Mouse (Mus musculus) forebrain, embryonic 14.5 days (tissue): ENCODE measurements around the gene Tnni1. TPM values are rescaled to one million over a fixed set of nuclear protein-coding genes. Genes with fewer than 3 reads are reported as not detected.

ENCODE experiments used
- ATAC-seq: fragments of 200-750 bp; cut with Nextera tagmentation; 2 replicates; pipeline ENCODE4 v1.8.0; 2017; ENCODE audit warnings: mild to moderate bottlenecking, moderate library complexity
- DNase-seq: peaks from one replicate; pipeline ENCODE4 v3.0.0-alpha.2; 2015; ENCODE audit warnings: low spot score
- H3K27ac ChIP-seq: fragments of 300-500 bp; sonication (generic); 2 replicates; pipeline ENCODE4 v1.5.1; 2014; ENCODE audit warnings: low read depth, mild to moderate bottlenecking, control low read depth, low read length, moderate library complexity
- H3K27me3 ChIP-seq: fragments of 300-500 bp; sonication (generic); replicated peaks from 2 replicates; pipeline ENCODE4 v1.6.1; 2014; ENCODE audit warnings: low read length, control low read depth, mixed read lengths; ENCODE audit not compliant: control insufficient read depth, insufficient read depth
- H3K36me3 ChIP-seq: fragments of 300-500 bp; sonication (generic); 2 replicates; pipeline ENCODE4 v1.6.1; 2014; ENCODE audit warnings: low read length, control low read depth; ENCODE audit not compliant: control insufficient read depth, insufficient read depth
- H3K4me1 ChIP-seq: fragments of 300-500 bp; sonication (generic); 2 replicates; pipeline ENCODE4 v1.6.1; 2014; ENCODE audit warnings: antibody characterized with exemption, low read length, control low read depth; ENCODE audit not compliant: control insufficient read depth, insufficient read depth
- H3K4me2 ChIP-seq: fragments of 300-500 bp; sonication (generic); 2 replicates; pipeline ENCODE4 v1.6.1; 2014; ENCODE audit warnings: mild to moderate bottlenecking, control low read depth, low read length
- H3K4me3 ChIP-seq: fragments of 300-500 bp; sonication (generic); 2 replicates; pipeline ENCODE4 v1.5.1; 2014; ENCODE audit warnings: low read depth, low read length, control low read depth
- H3K9ac ChIP-seq: fragments of 300-500 bp; sonication (generic); 2 replicates; pipeline ENCODE4 v1.6.1; 2014; ENCODE audit warnings: mild to moderate bottlenecking, low read length, control low read depth, moderate library complexity
- H3K9me3 ChIP-seq: fragments of 300-500 bp; sonication (generic); replicated peaks from 2 replicates; pipeline ENCODE4 v1.6.1; 2016; ENCODE audit warnings: low read length, control low read depth, mixed read lengths; ENCODE audit not compliant: control insufficient read depth
- WGBS: fragments of 180-500 bp; shearing (Covaris S2); extraction: QIAGEN DNeasy Blood & Tissue Kit; methylation state at CpG from one replicate; pipeline ENCODE4 v1.1.7; 2014; 5-methylcytosine and 5-hydroxymethylcytosine counted together
- polyA plus RNA-seq: library from polyadenylated mRNA; unstranded; fragments of >200 nt; fragmentation: Nextera tagmentation; extraction: Ambion mirVana; gene quantifications from 2 replicates; pipeline ENCODE4 v1.2.1, GENCODE M21; 2014

The Tnni1 gene
- polyA plus RNA-seq, 1 experiment from 2014 or later, result 0.39 TPM

DNA sequence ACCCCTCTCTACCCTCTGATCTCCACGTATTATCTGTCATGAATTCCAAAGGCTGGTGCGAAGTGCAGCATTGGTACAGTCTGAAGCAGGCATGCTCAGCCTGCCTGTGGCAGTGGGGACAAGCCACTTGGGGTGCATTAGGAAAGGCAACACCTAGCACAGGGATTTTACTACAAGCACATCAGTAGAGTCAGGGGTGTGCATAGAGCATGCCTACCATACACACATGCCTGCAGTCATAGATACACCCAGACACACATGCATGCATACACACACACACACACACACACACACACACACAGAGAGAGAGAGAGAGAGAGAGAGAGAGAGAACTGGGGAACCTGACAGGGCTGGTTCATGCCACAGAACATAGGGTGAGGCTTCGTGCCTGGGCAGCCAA lies 33.0 kb downstream of the Tnni1 start:
- Histone ChIP-seq H3K4me2 (no peak overlapping the region), H3K36me3 (no peaks in the 10 kb centered on the region), H3K27ac (no peak overlapping the region), H3K27me3 (peaks cover 8% of the 10 kb centered on the region), H3K4me3 (no peak overlapping the region), H3K9me3 (no peaks in the 10 kb centered on the region), H3K4me1 (no peaks in the 10 kb centered on the region; the same call in 1 of the 2 replicates), H3K9ac (no peak overlapping the region)
- ATAC-seq (no peak), DNase-seq (no peak)
- WGBS, result 74% methylated on average over 3 of the region's 3 CpGs

DNA sequence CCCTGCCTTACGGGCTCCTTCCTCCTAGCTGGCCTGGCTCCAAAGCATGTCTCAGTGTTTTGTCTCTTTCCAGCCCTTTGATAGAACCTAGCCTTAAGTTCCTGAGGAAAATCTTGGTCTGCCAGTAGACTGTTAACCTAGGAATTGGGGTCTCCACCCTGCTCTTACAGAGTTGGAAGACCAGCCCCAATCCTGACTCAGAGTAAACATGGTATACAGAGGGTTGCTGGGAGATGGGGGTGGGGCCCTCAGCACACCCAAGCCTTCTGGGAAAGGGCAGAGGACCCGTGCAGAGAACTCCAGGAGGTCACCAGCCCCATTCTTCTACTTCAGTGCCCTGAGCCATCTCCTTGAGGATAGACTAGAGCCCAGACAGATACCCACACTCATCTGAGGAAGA lies 33.4 kb downstream of the Tnni1 start:
- no peak overlapping the region for H3K4me3 ChIP-seq
- no peak overlapping the region for H3K4me2 ChIP-seq
- H3K27ac ChIP-seq, result no peak overlapping the region
- H3K4me1 ChIP-seq, result no peaks in the 10 kb centered on the region; the same call in 1 of the 2 replicates
- DNase-seq (no peak), ATAC-seq (no peak)
- H3K27me3 ChIP-seq, result peaks cover 13% of the 10 kb centered on the region
- H3K9me3 ChIP-seq, result no peaks in the 10 kb centered on the region
- H3K36me3 ChIP-seq, result no peaks in the 10 kb centered on the region
- 30% methylated on average over 2 of the region's 2 CpGs for WGBS
- H3K9ac ChIP-seq, result no peak overlapping the region

DNA sequence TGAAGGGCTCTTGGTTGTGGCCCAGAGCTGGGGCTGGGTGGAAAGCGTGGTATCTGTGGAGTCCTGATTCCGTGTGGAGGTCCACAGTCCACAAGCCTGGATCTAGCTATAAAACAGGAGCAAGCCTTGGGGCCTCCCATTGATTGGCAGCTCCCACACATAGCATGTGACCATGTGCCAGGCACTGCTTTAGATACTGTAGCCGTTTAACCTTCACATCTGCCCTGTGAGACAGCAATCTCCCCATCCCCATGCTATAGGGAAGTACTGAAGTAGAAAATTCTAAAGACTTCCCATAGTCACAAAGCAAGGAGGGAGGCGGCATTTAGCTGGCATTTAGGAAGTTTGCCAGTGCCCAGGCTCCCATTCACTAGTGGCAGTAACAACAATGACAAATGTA lies 33.8 kb downstream of the Tnni1 start:
- WGBS, result 42% methylated on average over 4 of the region's 4 CpGs
- DNase-seq, result peak; percentile 44

DNA sequence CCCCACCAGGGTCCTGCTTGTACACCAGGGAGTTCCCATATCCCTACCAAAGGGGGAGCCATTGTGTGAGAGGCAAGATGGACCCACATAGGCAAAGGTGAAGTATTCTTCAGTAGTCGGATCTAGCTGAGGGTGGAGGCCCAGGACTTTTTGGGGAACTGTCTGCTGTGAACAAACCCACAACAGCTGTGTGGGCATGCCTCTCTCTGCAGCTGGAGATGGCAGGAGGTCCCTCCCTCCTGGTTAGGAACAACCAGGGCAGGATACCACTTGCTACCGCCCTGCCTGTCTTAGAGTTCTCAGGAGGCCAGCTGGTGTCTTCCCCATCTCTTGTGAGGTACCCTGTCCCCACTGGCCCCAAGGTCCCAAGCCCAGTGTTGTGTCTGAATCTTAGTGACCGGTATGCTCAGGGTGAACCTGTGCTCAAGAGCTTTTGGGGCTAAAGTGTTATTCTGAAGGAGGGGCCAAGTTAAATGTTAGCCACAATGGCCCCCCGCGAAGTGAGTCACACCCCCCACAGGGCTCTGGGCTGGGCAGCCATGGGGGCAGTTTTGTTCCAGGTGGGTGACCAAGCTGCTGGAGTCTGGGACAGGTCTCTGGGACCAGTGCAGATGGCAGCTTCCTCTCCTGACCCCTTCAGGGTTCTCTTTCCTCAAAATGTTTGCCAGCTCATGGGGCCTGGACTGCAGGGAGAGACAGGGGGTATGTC lies 34.6 kb downstream of the Tnni1 start:
- Histone ChIP-seq H3K27ac (no peak overlapping the region), H3K4me1 (peaks cover 2% of the 10 kb centered on the region), H3K4me3 (no peak overlapping the region), H3K36me3 (no peaks in the 10 kb centered on the region), H3K9ac (no peak overlapping the region), H3K27me3 (peaks cover 25% of the 10 kb centered on the region), H3K4me2 (no peak overlapping the region), H3K9me3 (no peaks in the 10 kb centered on the region)
- ATAC-seq, result no peak
- DNase-seq, result no peak
- WGBS, result 74% methylated on average over 5 of the region's 5 CpGs

More for the DNA sequence above, 33.8 kb downstream of the Tnni1 start:
- Histone ChIP-seq H3K27ac (no peak overlapping the region), H3K4me1 (no peaks in the 10 kb centered on the region; the same call in 1 of the 2 replicates), H3K36me3 (no peaks in the 10 kb centered on the region), H3K9ac (no peak overlapping the region), H3K4me2 (no peak overlapping the region), H3K9me3 (no peaks in the 10 kb centered on the region), H3K4me3 (no peak overlapping the region), H3K27me3 (peaks cover 17% of the 10 kb centered on the region)
- ATAC-seq, result peak; percentile 47; the same call in 1 of the 2 replicates

DNA sequence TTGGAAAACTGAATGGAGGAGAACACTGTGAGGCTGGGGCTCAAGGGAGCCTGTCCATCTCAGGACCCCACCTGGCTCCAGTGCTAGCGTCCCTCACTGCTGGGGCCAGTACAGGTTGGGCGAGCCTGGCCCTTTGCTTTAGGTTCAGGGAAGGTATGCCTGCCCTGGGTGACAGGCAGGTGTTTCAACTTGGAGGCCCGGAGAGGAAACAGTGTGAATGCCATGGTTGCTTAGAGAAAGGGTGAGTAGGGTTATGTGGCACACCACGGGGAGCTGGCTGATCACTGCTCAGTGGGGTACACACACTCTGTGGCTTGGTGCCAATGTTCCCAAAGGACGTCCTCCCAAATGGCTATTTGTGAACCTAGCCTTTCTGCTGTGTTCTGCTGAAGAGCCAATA lies 35.3 kb downstream of the Tnni1 start:
- 82% methylated on average over 5 of the region's 5 CpGs for WGBS
- Histone ChIP-seq H3K9ac (no peak overlapping the region), H3K4me1 (peaks cover 2% of the 10 kb centered on the region), H3K36me3 (no peaks in the 10 kb centered on the region), H3K9me3 (no peaks in the 10 kb centered on the region), H3K27me3 (peaks cover 31% of the 10 kb centered on the region), H3K27ac (no peak overlapping the region), H3K4me2 (no peak overlapping the region), H3K4me3 (no peak overlapping the region)
- ATAC-seq, result no peak
- no peak for DNase-seq

DNA sequence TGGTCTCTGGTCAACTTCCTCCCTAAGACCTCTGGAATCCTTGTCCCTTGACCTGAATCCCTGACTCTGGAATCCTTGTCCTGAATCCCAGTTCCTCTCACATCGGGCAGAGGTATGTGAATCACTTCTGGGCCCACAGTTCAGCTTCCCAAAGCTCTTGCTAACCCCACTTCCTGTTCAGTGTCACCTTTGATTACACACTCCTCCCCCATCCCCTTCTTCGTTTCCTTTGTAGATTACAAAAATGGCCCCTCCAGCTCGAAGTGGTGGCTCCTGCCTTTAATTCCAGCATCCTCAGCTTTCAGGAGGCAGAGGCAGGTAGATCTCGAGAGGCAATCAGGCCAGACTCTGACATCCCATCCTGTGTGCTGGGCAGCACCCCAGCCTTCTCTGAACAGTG lies 38.4 kb downstream of the Tnni1 start:
- no peak overlapping the region for H3K9ac ChIP-seq
- no peaks in the 10 kb centered on the region for H3K36me3 ChIP-seq
- no peak overlapping the region for H3K27ac ChIP-seq
- 75% methylated on average over 4 of the region's 4 CpGs for WGBS
- peaks cover 2% of the 10 kb centered on the region for H3K4me1 ChIP-seq
- no peaks in the 10 kb centered on the region for H3K9me3 ChIP-seq
- H3K4me3 ChIP-seq, result no peak overlapping the region
- H3K4me2 ChIP-seq, result no peak overlapping the region
- no peak for DNase-seq
- peaks cover 40% of the 10 kb centered on the region for H3K27me3 ChIP-seq
- no peak for ATAC-seq

DNA sequence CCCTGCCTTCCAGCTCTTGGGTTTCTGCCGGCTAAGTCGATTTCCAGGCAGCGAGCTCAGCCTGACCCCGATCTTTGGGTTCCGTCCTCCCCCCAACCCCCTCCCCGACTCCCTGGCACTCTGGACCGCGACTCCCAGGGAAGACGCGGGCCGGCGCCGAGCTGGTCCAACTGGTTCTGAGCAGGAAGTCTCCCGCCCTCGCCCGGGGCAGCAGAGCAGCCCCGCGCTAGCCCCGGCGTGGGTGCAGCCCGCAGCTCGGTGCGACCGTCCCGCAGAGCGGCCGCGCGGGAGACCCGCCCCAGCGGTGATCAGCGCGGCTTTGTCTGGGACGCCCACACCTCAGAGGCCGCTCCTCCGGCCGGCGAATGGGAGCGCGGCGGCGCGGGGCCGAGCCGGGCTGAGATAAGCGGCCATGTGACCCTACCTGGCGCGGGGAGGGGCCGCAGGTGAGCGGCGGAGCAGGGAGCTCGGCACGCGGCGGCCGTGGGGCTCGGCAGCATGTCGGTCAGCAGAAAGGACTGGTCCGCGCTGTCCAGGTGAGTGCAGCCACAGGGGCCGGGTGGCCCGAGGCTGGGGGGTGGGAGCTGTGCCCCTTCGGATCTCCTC lies 39.4 kb downstream of the Tnni1 start, which contains the start of gene Lad1:
Gene Lad1 (plus strand): TSS at position 118 of the 606 bp plus-strand sequence.
- Histone ChIP-seq H3K27me3 (peaks cover 40% of the 10 kb centered on the region), H3K9ac (peak within 1 kb of the TSS; percentile 57), H3K9me3 (no peaks in the 10 kb centered on the region), H3K27ac (no peak within 1 kb of the TSS), H3K4me1 (peaks cover 2% of the 10 kb centered on the region; the same call in 1 of the 2 replicates), H3K4me2 (peak within 1 kb of the TSS; percentile 80), H3K4me3 (peak within 1 kb of the TSS; percentile 44), H3K36me3 (no peaks in the 10 kb centered on the region)
- peak; percentile 63 for ATAC-seq
- peak; percentile 27 for DNase-seq
- WGBS, result under 1% methylated on average over 63 of the region's 63 CpGs

DNA sequence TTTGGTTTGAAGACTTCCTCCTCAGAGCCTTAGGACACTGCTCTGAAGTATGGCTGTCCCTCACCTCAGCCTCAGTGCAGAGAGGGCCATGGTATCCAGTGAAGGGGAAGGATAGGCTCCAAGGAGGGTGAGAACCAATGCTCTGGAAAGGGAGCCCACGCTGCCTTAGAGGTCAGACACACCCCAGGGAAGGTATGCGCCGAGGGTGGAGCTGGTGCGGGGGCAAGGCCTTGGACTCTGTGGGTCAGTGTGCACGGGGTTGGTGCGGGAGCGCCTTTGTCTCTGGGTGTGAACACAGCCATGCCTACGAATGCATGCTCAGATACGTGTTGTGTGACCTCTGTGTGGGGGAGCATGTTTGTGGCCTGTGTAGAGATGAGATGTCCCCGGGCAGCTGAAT lies 40.8 kb downstream of the Tnni1 start:
- H3K4me3 ChIP-seq, result no peak overlapping the region
- ATAC-seq (no peak), DNase-seq (no peak)
- H3K9ac ChIP-seq, result no peak overlapping the region
- no peaks in the 10 kb centered on the region for H3K36me3 ChIP-seq
- H3K9me3 ChIP-seq, result no peaks in the 10 kb centered on the region
- peaks cover 2% of the 10 kb centered on the region; the same call in 1 of the 2 replicates for H3K4me1 ChIP-seq
- H3K4me2 ChIP-seq, result no peak overlapping the region
- peaks cover 40% of the 10 kb centered on the region for H3K27me3 ChIP-seq
- no peak overlapping the region for H3K27ac ChIP-seq
- 84% methylated on average over 10 of the region's 10 CpGs for WGBS

DNA sequence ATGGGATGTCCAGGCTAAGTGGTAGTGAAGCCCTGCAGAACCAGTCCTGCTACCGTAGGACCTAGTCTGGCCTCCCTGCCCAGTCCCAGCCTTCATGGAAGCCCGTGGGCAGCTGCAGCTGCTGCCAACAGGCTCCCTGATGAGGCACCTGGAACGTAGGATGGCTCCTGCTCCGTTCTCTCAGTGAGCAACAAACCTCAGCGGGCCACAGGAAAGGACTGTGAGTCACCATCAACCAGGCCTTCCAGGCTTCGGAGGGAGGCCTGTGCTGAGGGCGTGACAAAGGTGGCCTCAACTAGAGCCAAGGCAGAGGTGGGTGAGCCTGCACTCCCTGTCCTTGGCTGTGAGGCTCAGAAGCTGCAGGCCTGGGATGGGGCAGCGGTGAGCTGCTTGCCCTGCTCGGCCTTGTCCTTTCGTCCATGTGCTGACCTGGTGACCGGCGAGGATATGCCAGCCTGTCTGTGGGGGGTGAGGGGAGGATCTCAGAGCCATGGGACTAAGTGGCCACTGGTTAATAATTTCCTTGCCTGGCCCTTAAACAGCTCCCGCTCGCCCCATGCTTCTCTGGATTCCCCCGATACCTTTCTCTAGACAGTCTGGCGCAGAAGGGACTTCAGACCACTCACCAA lies 41.6 kb downstream of the Tnni1 start:
- H3K36me3 ChIP-seq, result no peaks in the 10 kb centered on the region
- no peak for ATAC-seq
- peaks cover 40% of the 10 kb centered on the region for H3K27me3 ChIP-seq

More for the DNA sequence above, 41.6 kb downstream of the Tnni1 start:
- no peak overlapping the region for H3K9ac ChIP-seq
- H3K4me1 ChIP-seq, result peaks cover 2% of the 10 kb centered on the region; the same call in 1 of the 2 replicates
- DNase-seq, result no peak
- H3K9me3 ChIP-seq, result no peaks in the 10 kb centered on the region
- WGBS, result 88% methylated on average over 16 of the region's 16 CpGs
- no peak overlapping the region for H3K4me3 ChIP-seq
- no peak overlapping the region for H3K27ac ChIP-seq
- no peak overlapping the region for H3K4me2 ChIP-seq
